Mouse (Mus musculus): Measurements from ENCODE around the gene Cd109. TPM values are rescaled to one million over a fixed set of nuclear protein-coding genes. Genes with fewer than 3 reads are reported as not detected.

Cd109 gene
- 3.8 and 3.9 TPM in 2 replicates for polyA plus RNA-seq (2016; fragmentation: Nextera tagmentation; extraction: Ambion mirVana)

GRCm38 (mm10) chr9:78615401-78616021, at the start of gene Cd109:
Gene Cd109 (plus strand): TSS chr9:78615546.
- Histone ChIP-seq H3K36me3 (no peaks in the 10 kb centered on the region), H3K4me3 (peak within 1 kb of the TSS; percentile 70), H3K9me3 (replicated peaks) (no peaks in the 10 kb centered on the region), H3K27me3 (ENCODE audit: low read depth, poor library complexity, severe bottlenecking) (peaks cover 14% of the 10 kb centered on the region), H3K4me1 (peaks cover 16% of the 10 kb centered on the region), H3K27ac (peak within 1 kb of the TSS; percentile 89)
- DNase-seq (ENCODE audit: low spot score) = peak; percentile 76
- under 1% methylated on average over 43 of the region's 43 CpGs for WGBS

- DNase-seq (ENCODE audit: low spot score) = no peak
- no peaks in the 10 kb centered on the region for H3K9me3 ChIP-seq (replicated peaks)
- no peaks in the 10 kb centered on the region for H3K27me3 ChIP-seq (ENCODE audit: low read depth, poor library complexity, severe bottlenecking)
- no peak overlapping the region for H3K4me3 ChIP-seq
- peaks cover 35% of the 10 kb centered on the region for H3K36me3 ChIP-seq
- H3K4me1 ChIP-seq = no peaks in the 10 kb centered on the region
- 96% methylated on average over 9 of the region's 9 CpGs for WGBS
- H3K27ac ChIP-seq = no peak overlapping the region
Measured at GRCm38 (mm10) chr9:78569934-78570333, 45.4 kb upstream of the Cd109 start.

GRCm38 (mm10) chr9:78576466-78576865, 38.9 kb upstream of the Cd109 start:
- WGBS = 91% methylated on average over 5 of the region's 5 CpGs
- no peaks in the 10 kb centered on the region for H3K4me1 ChIP-seq
- no peaks in the 10 kb centered on the region for H3K27me3 ChIP-seq (ENCODE audit: low read depth, poor library complexity, severe bottlenecking)
- H3K36me3 ChIP-seq = peaks cover 47% of the 10 kb centered on the region
- no peak overlapping the region for H3K27ac ChIP-seq
- DNase-seq (ENCODE audit: low spot score) = no peak
- no peak overlapping the region for H3K4me3 ChIP-seq
- no peaks in the 10 kb centered on the region for H3K9me3 ChIP-seq (replicated peaks)

DNA sequence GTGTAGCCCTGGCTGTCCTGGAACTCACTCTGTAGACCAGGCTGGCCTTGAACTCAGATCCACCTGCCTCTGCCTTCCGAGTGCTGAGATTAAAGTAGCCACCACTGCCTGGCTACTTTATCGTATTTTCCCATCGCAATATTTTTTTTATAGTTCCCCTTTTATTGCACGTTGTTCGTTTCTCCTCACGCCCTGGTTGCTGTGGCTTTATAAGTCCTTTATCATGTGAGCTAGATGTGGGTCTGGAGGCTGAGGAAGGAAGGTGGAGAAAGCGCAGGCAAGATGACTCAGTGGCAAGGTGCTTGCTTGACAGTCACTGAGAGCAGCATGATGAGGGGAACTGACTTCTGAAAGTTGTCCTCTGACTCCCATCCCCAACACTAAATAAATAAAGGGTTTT, 36.5 kb upstream of the Cd109 start:
- WGBS = 94% methylated on average over 7 of the region's 7 CpGs
- H3K27ac ChIP-seq = no peak overlapping the region

DNA sequence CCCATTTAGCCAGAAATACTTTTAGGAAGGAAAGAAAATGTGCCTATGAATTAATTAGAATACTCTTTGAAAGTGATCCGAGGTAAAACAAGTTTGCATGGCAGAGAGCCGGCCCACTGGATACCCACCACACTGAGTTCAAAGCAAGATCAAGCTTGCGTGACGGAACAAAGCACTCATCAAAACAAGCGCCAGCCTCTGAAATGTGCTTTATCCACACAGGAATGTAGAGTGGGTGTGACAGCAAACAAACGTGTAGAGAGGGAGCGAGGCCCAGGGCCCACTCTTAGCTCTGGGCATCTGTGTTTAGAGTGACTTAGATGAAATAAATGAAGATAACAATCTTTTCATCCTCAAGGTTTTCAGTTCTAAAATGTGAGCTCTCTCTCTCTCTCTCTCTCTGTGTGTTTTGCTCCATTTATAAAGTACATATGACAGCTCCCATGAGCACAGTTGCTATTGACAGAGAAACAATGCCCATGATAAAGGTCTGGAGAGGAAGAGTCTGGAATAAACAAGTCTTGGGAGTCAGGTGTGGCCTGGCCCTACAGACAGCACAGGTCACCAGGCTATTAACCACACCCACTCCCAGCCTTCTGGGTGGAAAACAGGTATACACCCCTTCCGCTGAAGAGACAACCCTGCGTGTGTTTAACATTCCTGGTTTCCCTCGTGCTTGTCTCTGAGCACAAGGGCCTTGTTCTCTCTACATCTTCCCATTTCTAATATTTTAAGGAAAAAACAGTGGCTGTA, 35.5 kb upstream of the Cd109 start:
- no peak for DNase-seq (ENCODE audit: low spot score)
- Histone ChIP-seq H3K27me3 (ENCODE audit: low read depth, poor library complexity, severe bottlenecking) (no peaks in the 10 kb centered on the region), H3K9me3 (replicated peaks) (no peaks in the 10 kb centered on the region), H3K27ac (no peak overlapping the region), H3K36me3 (peaks cover 46% of the 10 kb centered on the region), H3K4me3 (no peak overlapping the region), H3K4me1 (no peaks in the 10 kb centered on the region)
- 77% methylated on average over 10 of the region's 10 CpGs for WGBS

More for the DNA sequence above, 36.5 kb upstream of the Cd109 start:
- Histone ChIP-seq H3K27me3 (ENCODE audit: low read depth, poor library complexity, severe bottlenecking) (no peaks in the 10 kb centered on the region), H3K9me3 (replicated peaks) (no peaks in the 10 kb centered on the region), H3K4me1 (no peaks in the 10 kb centered on the region), H3K36me3 (peaks cover 41% of the 10 kb centered on the region), H3K4me3 (no peak overlapping the region)
- no peak for DNase-seq (ENCODE audit: low spot score)

GRCm38 (mm10) chr9:78587218-78587883, 28.0 kb upstream of the Cd109 start:
- Histone ChIP-seq H3K4me1 (peaks cover 10% of the 10 kb centered on the region; the same call in 1 of the 2 replicates), H3K27me3 (ENCODE audit: low read depth, poor library complexity, severe bottlenecking) (no peaks in the 10 kb centered on the region), H3K9me3 (replicated peaks) (no peaks in the 10 kb centered on the region), H3K4me3 (peak overlapping the region; percentile 77), H3K27ac (peak overlapping the region; percentile 92), H3K36me3 (peaks cover 16% of the 10 kb centered on the region; the same call in 1 of the 2 replicates)
- DNase-seq (ENCODE audit: low spot score) = no peak
- WGBS = 3% methylated on average over 31 of the region's 31 CpGs

DNA sequence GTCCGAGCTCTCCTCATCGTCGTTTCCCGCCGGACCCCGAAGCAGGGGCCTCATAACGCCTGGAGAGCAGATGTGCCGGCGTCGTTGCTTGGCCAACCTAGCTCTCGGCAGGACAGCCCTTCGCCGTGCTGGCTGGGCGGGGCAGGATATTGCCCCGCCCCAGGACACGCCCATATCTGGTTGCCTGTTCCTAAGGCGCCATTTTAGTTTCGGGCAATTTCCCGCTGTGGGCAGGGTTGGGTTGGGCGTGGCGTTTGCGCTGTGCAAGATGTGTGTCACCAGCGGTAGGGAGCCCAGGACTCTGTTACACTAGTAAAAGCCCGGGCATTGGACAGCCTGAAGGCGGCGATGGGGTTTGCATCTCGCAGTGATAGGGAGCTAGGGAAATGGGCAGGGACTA, 27.4 kb upstream of the Cd109 start, which contains the start of gene Slc17a5:
TSS of gene Slc17a5 (minus strand) at position 128 of the 400 bp plus-strand sequence.
- 0% methylated on average over 27 of the region's 27 CpGs for WGBS
- Histone ChIP-seq H3K4me1 (peaks cover 10% of the 10 kb centered on the region; the same call in 1 of the 2 replicates), H3K36me3 (peaks cover 16% of the 10 kb centered on the region; the same call in 1 of the 2 replicates), H3K4me3 (peak within 1 kb of the TSS; percentile 77), H3K27me3 (ENCODE audit: low read depth, poor library complexity, severe bottlenecking) (no peaks in the 10 kb centered on the region), H3K9me3 (replicated peaks) (no peaks in the 10 kb centered on the region), H3K27ac (peak within 1 kb of the TSS; percentile 92)
- DNase-seq (ENCODE audit: low spot score) = peak; percentile 98

- Histone ChIP-seq H3K4me3 (peak overlapping the region; percentile 77), H3K36me3 (peaks cover 15% of the 10 kb centered on the region; the same call in 1 of the 2 replicates), H3K27ac (peak overlapping the region; percentile 92), H3K4me1 (peaks cover 10% of the 10 kb centered on the region; the same call in 1 of the 2 replicates), H3K27me3 (ENCODE audit: low read depth, poor library complexity, severe bottlenecking) (no peaks in the 10 kb centered on the region), H3K9me3 (replicated peaks) (no peaks in the 10 kb centered on the region)
- DNase-seq (ENCODE audit: low spot score) = peak; percentile 32
- WGBS = 83% methylated on average over 10 of the region's 10 CpGs
Measured at GRCm38 (mm10) chr9:78588411-78589033, 26.8 kb upstream of the Cd109 start.

DNA sequence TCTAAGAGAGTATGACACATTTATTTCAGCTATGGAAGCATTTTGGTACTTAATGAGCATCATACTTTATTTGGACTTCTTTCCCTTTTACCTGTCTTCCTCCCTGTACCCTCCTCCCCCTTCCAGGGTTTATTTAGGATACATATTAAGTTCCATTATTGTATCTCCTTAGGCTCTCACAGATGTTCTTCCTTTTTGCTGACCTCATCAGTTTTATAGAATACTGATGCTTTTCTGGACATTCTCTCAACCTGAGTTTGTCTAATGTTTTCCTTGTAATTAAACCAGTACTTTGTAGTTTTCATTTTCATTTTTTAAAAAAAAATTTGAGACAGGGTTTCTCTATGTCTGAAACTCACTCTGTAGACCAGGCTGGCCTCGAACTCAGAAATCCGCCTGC, 24.9 kb upstream of the Cd109 start:
- H3K4me3 ChIP-seq = no peak overlapping the region
- no peaks in the 10 kb centered on the region for H3K36me3 ChIP-seq
- H3K9me3 ChIP-seq (replicated peaks) = no peaks in the 10 kb centered on the region
- H3K4me1 ChIP-seq = peaks cover 10% of the 10 kb centered on the region; the same call in 1 of the 2 replicates
- H3K27me3 ChIP-seq (ENCODE audit: low read depth, poor library complexity, severe bottlenecking) = no peaks in the 10 kb centered on the region
- WGBS = 95% methylated on average over 2 of the region's 2 CpGs
- no peak overlapping the region for H3K27ac ChIP-seq
- no peak for DNase-seq (ENCODE audit: low spot score)

DNA sequence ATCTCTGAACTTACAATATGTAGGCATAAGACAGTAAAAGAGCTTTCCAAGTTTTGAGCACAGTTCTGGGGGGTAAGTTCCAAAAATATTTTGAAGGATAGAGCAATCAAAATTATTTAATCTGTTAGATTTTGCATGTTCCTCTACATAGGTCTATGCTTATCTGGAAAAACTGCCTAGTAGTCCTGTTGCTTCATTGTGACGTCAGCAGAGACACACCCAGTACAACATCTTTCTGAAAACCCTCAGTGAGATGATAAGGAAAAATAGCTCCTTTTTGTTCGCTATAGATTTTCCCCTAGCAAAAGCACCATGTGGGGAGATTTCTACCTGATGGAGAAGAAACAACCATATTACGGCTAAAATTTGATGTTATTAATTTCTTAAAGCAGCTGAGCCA, 20.1 kb upstream of the Cd109 start:
- Histone ChIP-seq H3K36me3 (no peaks in the 10 kb centered on the region), H3K4me1 (no peaks in the 10 kb centered on the region), H3K9me3 (replicated peaks) (no peaks in the 10 kb centered on the region), H3K4me3 (no peak overlapping the region), H3K27me3 (ENCODE audit: low read depth, poor library complexity, severe bottlenecking) (no peaks in the 10 kb centered on the region), H3K27ac (no peak overlapping the region)
- DNase-seq (ENCODE audit: low spot score) = no peak
- WGBS = 87% methylated on average over 3 of the region's 3 CpGs

GRCm38 (mm10) chr9:78595769-78596555, 19.4 kb upstream of the Cd109 start:
- Histone ChIP-seq H3K36me3 (no peaks in the 10 kb centered on the region), H3K4me1 (no peaks in the 10 kb centered on the region), H3K27me3 (ENCODE audit: low read depth, poor library complexity, severe bottlenecking) (no peaks in the 10 kb centered on the region), H3K27ac (no peak overlapping the region), H3K4me3 (no peak overlapping the region), H3K9me3 (replicated peaks) (no peaks in the 10 kb centered on the region)
- DNase-seq (ENCODE audit: low spot score) = no peak
- WGBS = 92% methylated on average over 18 of the region's 18 CpGs

DNA sequence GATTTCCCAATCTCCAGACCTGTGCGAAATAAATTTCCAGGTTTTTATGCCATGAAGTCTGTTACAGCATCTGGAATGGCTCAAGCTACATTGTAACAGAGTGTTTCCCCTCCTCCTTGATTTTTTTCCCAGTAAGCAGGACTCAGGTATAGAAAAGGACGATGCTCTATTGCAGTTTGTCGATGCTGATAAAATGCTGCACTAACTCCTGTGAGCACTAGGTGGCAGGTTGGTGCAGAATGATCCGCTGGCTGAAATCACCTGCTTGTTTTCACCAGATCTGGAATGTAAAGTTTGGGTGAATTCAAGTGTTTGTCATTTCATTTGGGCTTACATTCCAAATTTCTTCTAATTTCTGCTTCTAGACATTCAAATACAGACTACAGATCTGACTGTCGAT, 18.5 kb upstream of the Cd109 start:
- H3K36me3 ChIP-seq = no peaks in the 10 kb centered on the region
- no peak for DNase-seq (ENCODE audit: low spot score)
- no peaks in the 10 kb centered on the region for H3K9me3 ChIP-seq (replicated peaks)
- WGBS = 6% methylated on average over 5 of the region's 5 CpGs
- H3K27me3 ChIP-seq (ENCODE audit: low read depth, poor library complexity, severe bottlenecking) = no peaks in the 10 kb centered on the region
- H3K4me3 ChIP-seq = no peak overlapping the region
- no peaks in the 10 kb centered on the region for H3K4me1 ChIP-seq
- no peak overlapping the region for H3K27ac ChIP-seq

Data from limb, embryonic 10.5 days (tissue).